Mouse (Mus musculus) spleen, postnatal 36 days (tissue): Measurements from ENCODE around the gene Fgfr2.
A peak's percentile ranks its signal among the peaks of the same experiment; 100 is the strongest.

Experiments used
- DNase-seq, 2 experiments: peaks; one replicate each; pipeline ENCODE4 v3.0.0; 2022; ENCODE audit warnings: low spot score in 2 of 2, mixed read lengths in 1 of 2

Gene Fgfr2

GRCm38 (mm10) chr7:132306671-132307412 is 816.3 kb downstream of the Fgfr2 start:
- no peak for DNase-seq

DNA sequence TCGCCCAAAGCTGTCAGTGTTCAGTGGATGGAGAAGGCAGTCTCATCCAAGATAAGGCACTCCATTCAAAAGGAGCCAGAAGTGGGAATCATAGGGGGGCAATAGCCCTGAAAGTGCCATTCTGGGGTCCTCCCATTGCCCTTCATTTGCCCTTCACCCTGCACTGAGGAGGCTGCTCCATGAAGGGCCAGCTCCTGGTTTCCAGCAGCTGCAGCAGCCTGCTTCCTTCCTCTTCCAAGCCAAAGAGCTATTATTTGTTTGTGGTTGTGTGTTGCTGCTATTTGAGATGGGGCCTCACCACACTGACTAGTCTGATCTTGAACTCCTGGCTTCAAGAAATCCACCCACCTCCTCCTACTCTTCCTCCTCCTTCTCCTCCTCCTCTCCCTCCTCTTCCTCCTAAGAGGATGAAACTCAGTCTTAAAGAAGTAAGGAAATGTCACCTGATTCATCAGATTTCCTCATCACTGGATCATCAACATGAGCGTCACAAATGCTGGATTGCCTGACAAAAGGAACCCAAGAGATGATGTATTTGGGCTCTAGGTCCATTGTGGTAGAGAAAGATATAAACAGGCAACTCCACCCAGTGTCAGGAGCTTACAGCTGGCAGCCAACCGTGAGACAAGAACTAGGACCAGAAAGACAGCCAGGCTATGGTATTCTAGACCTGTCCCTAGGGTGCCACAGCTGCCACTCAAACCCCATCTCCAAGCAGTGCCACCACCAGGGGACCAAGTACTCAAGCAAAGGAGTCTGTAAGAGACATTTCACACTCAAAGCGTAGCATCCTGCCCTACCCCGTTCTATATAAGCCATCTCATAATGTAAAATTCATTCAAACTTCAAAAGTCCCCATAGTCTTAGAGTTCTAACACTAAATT is 817.4 kb downstream of the Fgfr2 start:
- peak; percentile 62 to 65 for DNase-seq

GRCm38 (mm10) chr7:132304424-132305085 is 818.6 kb downstream of the Fgfr2 start:
- peak; percentile 38 to 42 for DNase-seq

DNA sequence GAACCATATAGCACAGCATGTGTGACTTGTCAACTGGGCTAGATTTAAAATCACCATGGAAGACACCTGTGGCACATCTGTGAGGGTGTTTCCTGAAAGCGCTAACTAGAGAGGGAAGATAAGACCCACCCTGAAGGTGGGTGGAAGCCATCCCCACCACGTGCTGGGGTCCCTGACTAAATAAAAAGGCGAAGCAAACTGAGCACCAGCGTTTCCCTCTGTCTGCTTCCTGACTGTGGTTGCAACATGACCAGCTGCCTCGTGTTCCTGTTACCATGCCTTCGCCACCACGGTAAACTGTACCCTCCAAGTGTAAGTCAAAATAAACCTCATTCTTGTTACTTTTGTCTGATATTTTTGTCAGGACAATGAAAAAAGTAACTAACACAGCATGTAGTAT is 819.2 kb downstream of the Fgfr2 start:
- DNase-seq, result no peak

DNA sequence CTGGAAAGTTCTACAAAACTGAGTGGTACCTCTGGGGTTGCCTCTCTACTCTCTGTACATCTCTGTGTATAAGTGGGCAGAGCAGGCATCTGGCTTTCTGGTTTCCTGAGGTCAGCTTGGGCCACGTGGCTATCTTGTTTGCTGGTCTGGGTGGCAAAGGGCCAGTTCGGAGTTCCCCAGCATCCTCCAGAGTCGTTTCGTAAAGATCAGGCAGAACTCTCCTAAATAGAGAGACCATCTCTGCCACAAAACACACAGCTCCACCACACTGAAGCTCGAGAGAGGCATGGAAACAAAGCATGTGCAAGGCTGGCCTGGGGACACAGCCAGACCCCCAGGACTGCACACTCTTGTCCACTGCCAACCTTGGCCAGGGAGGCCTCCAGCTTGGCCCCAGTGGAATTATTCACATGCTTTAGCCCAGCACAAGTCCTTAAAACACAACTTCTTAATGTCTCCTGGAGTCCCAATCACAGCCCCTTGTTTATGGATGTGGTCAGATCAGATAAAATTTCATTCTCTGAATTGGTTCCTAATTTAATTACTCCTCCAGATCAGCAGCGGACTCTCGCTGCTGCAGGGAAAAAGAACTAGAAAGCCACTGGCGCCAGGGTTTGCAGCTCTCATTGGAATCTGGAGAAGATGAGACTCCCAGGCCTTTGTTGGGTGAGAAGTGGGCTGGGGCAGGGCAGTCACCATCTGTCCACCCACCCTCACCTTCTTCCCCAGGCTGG is 820.5 kb downstream of the Fgfr2 start:
- DNase-seq, result no peak

DNA sequence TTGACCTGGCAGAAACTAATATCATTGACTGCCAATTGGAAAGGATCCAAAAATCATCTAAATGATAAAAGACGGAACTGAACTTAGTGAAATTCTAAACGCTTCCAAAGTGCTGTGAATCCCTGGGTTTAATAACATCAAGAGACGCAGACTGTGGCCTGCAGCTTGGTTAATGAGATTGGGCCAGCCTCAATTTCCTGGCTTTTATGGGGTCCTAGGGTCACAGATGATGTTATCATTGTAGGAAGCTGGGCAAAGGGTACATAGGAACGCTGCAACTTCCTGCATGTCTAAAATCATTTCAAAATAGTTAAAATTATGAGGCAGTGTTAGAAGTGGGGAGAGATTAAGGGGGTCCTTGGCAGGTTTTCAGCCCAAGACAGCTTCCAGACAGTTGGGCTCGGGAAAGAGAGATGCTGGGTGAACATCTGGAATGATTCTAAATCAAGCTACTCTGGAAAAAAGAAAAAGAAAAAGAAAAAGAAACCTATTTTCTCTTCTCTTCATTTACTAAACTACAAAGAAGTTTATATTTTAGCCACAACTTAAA is 823.4 kb downstream of the Fgfr2 start:
- DNase-seq, result no peak

DNA sequence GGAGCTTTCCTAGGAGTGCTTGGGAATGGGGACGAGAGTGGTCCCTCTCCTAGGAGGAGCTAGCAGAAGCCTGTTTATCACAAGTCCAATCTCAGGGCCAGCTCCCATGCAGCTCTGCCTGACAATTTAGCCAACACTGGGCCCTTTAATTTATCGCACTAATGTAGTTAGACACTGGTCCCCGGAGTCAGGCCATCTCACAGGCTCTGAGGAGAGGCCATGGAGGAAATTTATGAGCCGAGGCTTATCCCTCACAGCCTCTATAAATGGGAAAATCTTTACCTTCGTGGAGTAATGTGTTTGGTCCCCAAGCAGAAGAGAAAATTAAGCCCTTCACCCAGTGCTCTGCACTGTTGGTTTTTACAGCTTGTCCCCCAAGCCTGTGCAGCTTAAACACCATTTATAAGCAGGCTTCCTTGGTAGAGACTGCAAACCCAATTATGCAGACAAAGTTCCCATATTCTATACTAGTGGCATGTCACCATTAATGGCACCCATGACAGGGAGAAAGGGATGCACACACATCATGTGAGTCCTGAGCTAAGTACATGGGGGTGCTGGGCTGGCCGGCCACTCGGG is 824.6 kb downstream of the Fgfr2 start:
- no peak for DNase-seq

DNA sequence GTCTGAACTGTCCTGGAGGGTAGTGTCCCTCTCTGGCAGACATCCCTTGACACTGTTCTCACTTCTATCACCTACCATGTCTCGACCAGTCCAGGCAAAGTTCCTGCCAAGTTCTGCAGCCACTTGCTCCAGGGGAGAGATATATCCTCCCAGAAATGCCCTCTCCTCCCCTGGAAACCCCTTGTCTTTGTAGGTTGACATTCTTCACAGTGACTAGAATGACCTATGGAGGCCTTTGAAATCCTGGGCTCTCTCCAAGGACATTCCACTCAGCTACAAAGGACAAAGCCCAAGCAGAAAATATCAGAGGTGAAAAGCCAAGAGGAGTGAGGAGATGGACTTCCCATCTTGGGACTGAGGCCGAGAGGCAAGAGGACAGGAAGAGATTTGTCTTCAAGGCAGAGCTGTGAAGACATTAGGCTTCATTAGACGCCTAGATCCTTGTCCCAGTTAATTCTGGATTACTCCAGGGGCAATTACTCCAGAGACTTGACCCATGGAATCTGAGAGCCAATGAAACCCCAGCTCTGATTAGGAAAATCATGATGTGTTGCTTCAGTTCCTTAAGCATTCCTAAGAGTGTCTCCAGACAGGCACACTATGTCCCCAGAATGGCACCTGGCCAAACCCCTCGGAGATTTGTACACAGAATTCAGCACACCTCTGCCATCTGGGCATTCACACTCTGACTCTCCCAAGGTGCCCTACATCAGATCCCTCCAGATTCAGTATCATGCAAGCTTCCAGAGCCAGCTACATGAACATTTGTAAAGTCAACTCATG is 826.3 kb downstream of the Fgfr2 start:
- no peak for DNase-seq

DNA sequence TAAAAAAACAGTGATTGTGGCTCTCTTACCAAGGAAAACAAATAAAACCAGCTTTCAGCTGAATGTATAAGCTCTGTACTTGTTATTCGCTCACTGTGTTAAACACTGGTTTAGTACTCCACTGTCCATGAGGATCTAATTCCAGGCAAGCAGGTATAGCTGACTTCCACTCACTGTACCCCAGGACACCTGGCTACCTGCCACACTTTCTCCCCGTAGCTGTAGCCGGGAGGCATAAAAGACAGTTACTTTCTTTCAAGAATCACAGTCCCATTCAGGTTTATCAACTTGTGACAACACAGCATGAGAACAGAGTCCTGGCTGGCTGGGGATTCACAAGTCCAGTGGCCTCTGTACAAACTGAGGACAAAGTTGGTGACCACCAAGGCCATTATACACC is 827.0 kb downstream of the Fgfr2 start:
- DNase-seq, result no peak

DNA sequence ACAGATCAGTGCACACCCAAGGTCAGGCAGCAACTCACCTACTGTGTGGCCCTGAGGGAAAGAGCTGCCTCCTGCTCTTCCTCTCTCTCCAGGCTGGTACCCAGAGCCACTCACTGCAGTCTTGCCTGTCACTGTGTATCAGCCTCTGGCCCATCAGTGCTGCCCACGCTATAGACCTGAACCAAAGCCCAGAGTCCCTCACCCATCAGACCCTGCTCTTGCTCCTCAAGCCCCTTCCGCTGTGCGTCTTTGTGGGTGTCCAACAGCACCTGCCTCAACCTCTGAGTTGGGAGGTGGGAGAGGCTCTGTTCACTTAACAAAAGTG is 835.8 kb downstream of the Fgfr2 start:
- no peak for DNase-seq

DNA sequence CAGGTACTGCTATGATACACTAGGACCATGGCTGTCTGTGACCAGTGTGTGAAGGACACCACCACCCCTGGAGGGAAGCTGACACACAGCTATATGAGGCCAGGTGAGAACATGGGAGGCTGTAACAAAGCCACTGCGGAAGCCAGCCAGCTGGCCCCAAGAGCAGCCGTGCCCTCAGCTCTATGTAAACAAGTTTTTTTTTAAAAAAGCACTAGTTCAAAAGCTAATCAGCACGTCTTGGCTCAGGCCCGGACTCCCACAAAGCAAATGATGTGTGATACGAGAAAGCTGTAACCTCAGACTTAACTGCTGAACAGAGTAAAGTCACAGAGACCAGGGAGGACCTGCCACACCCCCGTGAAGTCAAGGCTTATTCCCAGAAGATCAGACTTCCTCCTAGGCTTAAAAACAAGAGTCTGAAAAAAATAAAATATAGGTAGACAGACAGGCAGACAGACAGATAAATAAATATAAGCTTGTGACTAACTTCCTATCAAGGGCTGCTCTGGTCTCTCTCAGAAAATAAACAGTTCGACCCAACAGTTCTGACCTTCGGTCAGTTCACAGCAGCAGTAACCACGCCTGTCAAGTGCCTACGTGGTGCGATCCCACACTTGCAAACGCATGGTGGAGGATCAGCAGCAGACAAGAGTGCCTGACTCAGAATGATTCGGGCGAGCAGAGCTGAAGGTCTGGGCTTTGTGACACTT is 836.4 kb downstream of the Fgfr2 start:
- DNase-seq, result peak in 1 of 2 experiments; percentile 26

DNA sequence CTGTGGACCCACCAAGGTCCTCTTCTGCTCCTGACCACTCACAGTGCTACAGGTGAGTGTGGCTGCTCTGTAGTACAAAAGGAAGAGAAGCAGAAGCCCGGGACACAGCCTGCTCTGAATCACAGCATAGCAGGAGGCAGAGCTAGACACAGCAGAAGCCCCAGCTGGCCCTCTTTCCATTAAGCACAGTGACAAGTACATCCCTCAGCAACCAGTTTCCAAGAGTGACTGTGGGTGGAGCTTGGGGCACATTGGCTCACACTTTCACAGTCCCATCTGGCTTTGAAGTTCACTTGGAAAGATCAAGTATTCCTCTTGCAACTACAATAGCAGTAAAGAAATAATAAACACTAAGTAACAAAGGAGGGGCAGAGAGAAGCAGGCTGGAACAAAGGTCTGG is 838.4 kb downstream of the Fgfr2 start:
- no peak for DNase-seq

GRCm38 (mm10) chr7:132284048-132284737 is 839.0 kb downstream of the Fgfr2 start:
- DNase-seq, result no peak

GRCm38 (mm10) chr7:132282576-132282975 is 840.6 kb downstream of the Fgfr2 start:
- no peak for DNase-seq

GRCm38 (mm10) chr7:132282161-132282560 is 841.0 kb downstream of the Fgfr2 start:
- DNase-seq, result peak; percentile 52 to 56

DNA sequence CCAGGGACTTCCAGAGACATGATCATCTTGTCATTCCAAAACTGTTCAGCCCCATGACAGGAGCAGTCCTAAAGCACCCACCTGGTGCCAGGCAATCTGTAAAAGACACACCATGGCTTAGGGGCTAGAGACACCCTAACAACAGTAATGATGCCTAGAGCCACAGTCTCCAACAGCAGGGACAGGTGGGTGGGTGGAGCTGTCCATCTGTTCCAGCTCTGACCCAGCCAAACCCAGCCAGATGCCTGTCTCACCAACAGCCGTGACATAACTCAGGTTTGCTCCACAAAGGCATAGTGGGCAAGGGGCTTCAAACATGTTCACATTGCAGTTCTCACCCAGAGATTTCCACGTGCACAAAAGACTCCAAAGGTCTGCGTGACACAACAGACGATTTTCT is 841.4 kb downstream of the Fgfr2 start:
- DNase-seq, result no peak

- no peak for DNase-seq
Measured at GRCm38 (mm10) chr7:132278658-132279057, 844.5 kb downstream of the Fgfr2 start.

- DNase-seq, result no peak
Measured at GRCm38 (mm10) chr7:132276287-132276686, 846.9 kb downstream of the Fgfr2 start.
